ENCODE assay signal across 8 mouse cellular contexts in the genomic region with DNA sequence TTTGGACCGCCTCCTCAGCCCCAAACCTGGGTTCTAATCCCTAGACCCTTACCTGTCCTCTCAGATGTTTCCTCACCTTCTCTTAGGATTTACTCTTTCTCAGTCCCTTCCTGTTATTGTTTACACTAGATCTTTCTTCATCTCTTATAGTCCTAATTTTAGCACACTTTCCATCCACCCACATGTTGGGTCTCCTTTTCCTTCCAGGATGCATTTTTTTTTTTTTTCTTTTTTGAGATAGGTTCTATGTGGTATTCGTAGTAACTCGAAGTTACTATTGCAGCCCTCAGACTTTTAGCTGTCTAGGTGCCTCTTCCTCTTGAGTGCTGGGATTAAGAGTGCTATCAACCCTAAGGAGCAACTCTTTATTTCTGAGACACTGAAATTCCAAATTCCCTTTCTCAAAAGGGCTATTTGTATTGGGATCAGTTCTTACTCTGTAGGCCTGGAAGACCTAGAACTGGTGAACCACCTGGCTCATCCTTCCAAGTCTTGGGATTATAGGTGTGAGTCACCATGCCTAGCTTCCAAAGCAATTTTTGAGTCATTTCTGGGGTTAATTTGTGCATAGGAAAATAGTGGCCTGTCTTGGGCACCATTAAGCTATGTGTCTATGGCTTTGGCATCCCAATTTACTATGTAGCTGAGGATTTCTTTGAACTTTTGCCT. TPM values are rescaled to one million over a fixed set of nuclear protein-coding genes. Genes with fewer than 3 reads are reported as not detected.
DNase-seq lines count a peak whose midpoint lies in the region; ATAC-seq and TF ChIP-seq lines count a peak whose summit lies in the region.

No protein-coding gene starts in this region.

- WGBS in thymus, adult 2 months, result 2% methylated on average over 3 of the region's 3 CpGs
- 4% methylated on average over 3 of the region's 3 CpGs for WGBS in liver, embryonic 12.5 days (ENCODE audit: insufficient replicate concordance)

- peak overlapping the region; percentile 95 for H3K9ac ChIP-seq in liver, embryonic 12.5 days

- peak overlapping the region; percentile 72 for H3K4me2 ChIP-seq in liver, embryonic 12.5 days

- no peak for TF ChIP-seq POLR2A in thymus, adult 2 months (IDR thresholded peaks at IDR 0.05; ENCODE audit: control insufficient read depth, extremely low read depth, insufficient read depth, low read length, poor library complexity)

- H3K36me3 ChIP-seq in thymus, adult 2 months (ENCODE audit: control insufficient read depth, insufficient read depth, low read length), result peaks cover 36% of the 10 kb centered on the region
- H3K36me3 ChIP-seq in liver, embryonic 12.5 days, result peaks cover 48% of the 10 kb centered on the region

- ATAC-seq in liver, embryonic 12.5 days, result no peak
- no peak for ATAC-seq in frontal cortex, adult (ENCODE audit: low TSS enrichment)

- H3K9me3 ChIP-seq in liver, embryonic 12.5 days (replicated peaks), result no peaks in the 10 kb centered on the region

- peak; percentile 23 for DNase-seq in cerebellum, adult 9-11 months
- DNase-seq in cerebellum, postnatal 36 days, result no peak
- DNase-seq in thymus, adult 2 months, result no peak
- no peak for DNase-seq in thymus, postnatal 36 days
- no peak for DNase-seq in frontal cortex, postnatal 36 days (ENCODE audit: low spot score in 2 of 2)
- DNase-seq in right cerebral cortex, adult 2 months (ENCODE audit: low spot score in 2 of 2), result no peak

- no peak for TF ChIP-seq CTCF in thymus, adult 2 months (IDR thresholded peaks at IDR 0.05; ENCODE audit: borderline replicate concordance, control insufficient read depth, extremely low read depth, insufficient read depth, low read length, poor library complexity)

- no peaks in the 10 kb centered on the region for H3K27me3 ChIP-seq in thymus, adult 2 months (ENCODE audit: control insufficient read depth, insufficient read depth, low read length)
- no peaks in the 10 kb centered on the region for H3K27me3 ChIP-seq in liver, embryonic 12.5 days (replicated peaks)

- peak overlapping the region; percentile 22 for H3K27ac ChIP-seq in thymus, adult 2 months (ENCODE audit: control insufficient read depth, insufficient read depth, low read length)
- H3K27ac ChIP-seq in liver, embryonic 12.5 days, result peak overlapping the region; percentile 98

- peaks cover 15% of the 10 kb centered on the region for H3K4me1 ChIP-seq in thymus, adult 2 months (replicated peaks; ENCODE audit: control insufficient read depth, insufficient read depth, low read length)
- peaks cover 71% of the 10 kb centered on the region for H3K4me1 ChIP-seq in liver, embryonic 12.5 days

- H3K4me3 ChIP-seq in thymus, adult 2 months (ENCODE audit: control insufficient read depth, insufficient read depth, low read length), result peak overlapping the region; percentile 65
- peak overlapping the region; percentile 91 for H3K4me3 ChIP-seq in liver, embryonic 12.5 days

RNA-seq across cellular contexts. Expression of gene Sp1, which starts 1.1 kb away (rescaled TPM):
- polyA plus RNA-seq in thymus, adult 2 months (2012; rRNA removed), result 45.0 and 52.1 TPM in 2 replicates
- 5.1 and 5.6 TPM in 2 replicates for polyA plus RNA-seq in liver, embryonic 12.5 days (2016; fragmentation: Nextera tagmentation; extraction: Ambion mirVana)

RNA-seq across cellular contexts. Expression of gene Amhr2, which starts 38.1 kb away (rescaled TPM):
- polyA plus RNA-seq in thymus, adult 2 months (2012; rRNA removed), result 0.65 and 1.7 TPM in 2 replicates
- 0.12 and 0.31 TPM in 2 replicates for polyA plus RNA-seq in liver, embryonic 12.5 days (2016; fragmentation: Nextera tagmentation; extraction: Ambion mirVana)

RNA-seq across cellular contexts. Expression of gene Sp7, which starts 40.1 kb away (rescaled TPM):
- 0.13 and 0.23 TPM in 2 replicates for polyA plus RNA-seq in thymus, adult 2 months (2012; rRNA removed)
- 0.37 and 0.63 TPM in 2 replicates for polyA plus RNA-seq in liver, embryonic 12.5 days (2016; fragmentation: Nextera tagmentation; extraction: Ambion mirVana)

RNA-seq across cellular contexts. Expression of gene Prr13, which starts 51.8 kb away (rescaled TPM):
- 109 and 123 TPM in 2 replicates for polyA plus RNA-seq in thymus, adult 2 months (2012; rRNA removed)
- 119 and 126 TPM in 2 replicates for polyA plus RNA-seq in liver, embryonic 12.5 days (2016; fragmentation: Nextera tagmentation; extraction: Ambion mirVana)

RNA-seq across cellular contexts. Expression of gene Aaas, which starts 56.5 kb away (rescaled TPM):
- polyA plus RNA-seq in thymus, adult 2 months (2012; rRNA removed), result 106 and 107 TPM in 2 replicates
- polyA plus RNA-seq in liver, embryonic 12.5 days (2016; fragmentation: Nextera tagmentation; extraction: Ambion mirVana), result 69.7 and 74.7 TPM in 2 replicates
